Mouse (Mus musculus): ENCODE measurements around the gene Tspan13.

The Tspan13 gene

DNA sequence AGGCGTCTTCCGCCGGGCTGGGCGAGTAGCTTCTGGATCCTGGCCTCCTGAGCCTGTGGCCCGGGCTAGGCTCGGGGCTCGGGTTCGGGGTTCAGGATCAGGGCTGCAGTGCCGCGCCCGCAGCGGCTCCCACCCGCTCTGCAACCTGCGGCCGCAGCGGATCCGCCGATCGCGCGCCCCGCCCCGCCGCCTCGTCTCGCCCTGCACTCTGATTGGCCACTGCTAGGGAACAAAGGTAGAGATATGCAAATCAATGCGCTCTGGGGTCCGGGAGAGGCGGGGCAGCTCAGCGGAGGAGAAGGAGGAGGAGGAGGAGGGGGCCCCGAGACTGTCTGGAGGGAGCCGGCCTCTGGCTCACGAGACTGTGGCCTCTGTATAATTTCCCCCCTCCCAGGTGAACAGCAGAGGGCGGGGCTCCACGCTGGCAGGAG, at the start of gene Tspan13:
Gene Tspan13 (minus strand): TSS at position 153 of the 431 bp plus-strand sequence.
- DNase-seq: peak; percentile 91

DNA sequence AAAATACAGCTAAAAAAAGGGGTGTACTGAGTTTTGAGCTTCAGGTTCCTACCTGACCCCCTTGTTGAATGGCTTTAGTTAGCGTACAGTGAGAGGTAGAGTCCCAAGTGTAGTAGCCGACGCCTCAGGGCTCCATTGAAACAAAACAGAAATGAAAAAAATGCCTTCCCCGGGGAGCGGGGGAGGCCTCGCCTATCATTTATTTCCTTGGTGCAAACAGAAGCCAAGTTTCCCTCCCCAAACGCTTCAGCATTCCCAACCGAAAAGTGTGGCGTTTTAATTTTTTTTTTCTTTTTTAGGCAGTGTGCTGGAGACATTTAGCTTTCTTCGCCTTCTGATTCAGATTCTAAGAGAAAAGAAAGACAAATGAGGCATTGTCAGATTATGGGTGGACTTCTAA, 49.7 kb upstream of the Tspan13 start:
- no peak for DNase-seq

DNA sequence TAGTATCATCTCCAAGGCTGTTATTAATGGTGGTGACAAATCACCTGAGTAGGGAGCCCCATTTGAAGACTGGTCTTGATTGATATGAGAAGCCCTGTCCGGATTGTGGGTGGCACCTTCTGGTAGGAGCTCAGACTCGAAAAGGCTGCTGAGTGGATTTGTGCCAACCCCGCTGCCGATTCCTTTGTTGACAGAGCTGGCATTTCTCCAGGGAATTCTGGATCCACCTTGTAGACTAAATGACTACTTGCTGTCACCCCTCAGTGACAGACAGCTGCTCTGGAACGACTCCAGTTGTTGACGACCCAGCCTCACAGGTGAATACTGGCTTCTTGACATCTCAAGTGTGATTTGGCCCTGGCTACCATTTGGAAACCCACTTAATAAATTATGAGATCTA, 46.9 kb upstream of the Tspan13 start:
- DNase-seq: no peak

DNA sequence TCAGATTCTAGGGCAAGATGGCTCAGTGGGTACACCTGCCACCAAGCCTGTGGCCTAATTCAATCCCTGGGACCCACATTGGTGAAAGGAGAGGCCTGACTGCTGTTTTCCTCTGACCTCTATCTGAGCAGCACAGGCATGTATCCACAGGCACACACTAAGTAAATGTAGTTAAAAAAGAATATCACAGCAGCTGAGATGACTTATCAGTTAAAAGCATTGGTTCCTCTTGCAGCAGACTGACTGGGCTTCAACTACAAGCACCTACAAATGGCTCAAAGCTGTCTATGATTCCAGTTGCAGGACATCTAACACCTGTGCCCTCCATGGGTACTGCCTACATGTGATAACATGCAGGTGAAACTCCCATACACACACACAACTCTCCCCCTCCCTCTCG, 46.5 kb upstream of the Tspan13 start:
- DNase-seq: no peak

DNA sequence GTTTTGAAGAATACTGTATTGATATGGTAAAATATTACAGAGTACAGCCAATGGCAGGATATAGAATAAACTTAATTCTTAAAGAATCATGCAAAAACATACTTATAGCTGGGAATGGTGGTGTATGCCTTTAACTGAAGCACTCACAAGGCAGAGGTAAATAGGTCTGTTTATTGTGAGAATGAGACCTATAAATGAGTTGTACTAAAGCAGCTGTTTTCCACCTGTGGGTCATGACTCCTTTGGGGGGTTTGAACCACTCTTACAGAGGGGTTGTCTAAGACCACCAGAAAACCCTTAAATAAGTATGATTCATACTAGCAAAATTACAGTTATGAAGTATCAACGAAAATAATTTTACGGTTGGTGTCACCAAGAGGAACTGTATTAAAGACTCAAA, 43.1 kb upstream of the Tspan13 start:
- no peak for DNase-seq

DNA sequence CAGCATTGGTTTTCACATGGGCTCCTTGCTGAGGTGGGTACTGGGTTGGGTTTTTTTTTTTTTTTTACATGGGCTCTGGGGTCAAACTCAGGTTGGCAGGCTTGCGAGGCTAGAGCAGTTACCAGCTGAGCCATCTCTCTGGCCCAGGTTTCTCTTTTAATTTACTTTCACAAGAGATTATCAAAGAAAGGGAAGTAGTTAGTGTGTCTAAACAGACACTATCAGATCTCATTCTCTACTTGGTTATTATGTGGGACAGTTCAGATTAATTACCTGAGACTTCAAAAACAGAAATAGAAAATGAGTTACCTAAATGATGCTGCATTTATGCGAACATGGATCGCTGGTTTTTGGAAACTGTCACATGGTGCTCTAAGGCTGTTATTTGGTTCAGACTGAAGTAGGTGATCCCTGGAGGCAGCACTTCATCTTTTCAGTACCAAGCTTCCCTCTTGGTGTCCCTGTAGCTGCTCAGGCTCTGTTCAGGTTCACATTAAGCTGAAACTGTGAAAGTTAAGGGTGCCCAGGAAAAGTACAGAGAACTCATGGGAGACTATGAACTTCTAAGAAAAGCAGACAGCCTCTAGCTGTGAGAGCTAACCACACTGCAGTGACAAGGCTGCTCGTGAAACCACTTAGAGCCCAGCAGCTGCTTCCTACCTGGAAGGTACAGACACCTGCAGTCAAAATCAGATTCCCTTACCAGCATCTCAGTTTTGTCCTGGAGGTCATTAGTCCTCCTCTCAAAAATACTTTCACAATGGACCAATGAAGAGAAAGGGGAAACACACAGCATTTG, 36.0 kb upstream of the Tspan13 start:
- DNase-seq: no peak

DNA sequence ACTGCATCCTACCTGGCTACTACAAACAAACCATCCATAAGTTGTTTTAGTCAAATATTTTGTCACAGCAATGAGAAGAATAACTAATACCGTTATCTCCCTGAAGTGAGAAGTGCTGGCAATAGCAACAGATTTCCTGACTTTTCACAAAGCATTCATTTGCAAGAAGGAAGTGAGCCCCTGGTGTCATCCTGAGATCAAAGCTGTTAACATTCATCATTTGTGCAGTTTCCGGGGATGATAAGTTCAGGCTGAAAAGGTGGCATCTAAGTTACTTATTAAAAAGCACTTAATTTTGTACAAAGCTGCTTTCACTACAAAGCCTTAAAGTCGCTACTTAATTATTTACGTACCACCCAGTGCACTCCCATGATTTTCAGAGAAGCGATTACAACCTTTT, 30.6 kb upstream of the Tspan13 start:
- no peak for DNase-seq

DNA sequence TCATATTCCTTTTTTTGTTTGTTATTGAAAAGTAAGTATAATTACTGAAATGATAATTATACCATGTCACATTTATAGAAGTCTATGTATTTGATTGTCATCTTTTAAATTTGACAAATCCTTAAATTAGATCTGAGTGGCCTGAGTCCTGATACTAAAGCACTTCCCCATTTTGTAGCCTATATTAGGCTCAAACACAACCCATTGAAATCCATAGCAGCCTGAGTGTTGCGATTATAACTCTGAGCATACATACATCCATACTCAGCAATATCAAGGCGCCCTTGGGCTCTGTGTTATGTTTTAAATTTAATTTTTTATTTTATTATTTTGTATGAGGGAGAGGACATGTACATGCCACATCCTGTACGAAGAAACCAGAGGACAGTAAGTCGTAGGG, 27.9 kb upstream of the Tspan13 start:
- DNase-seq: no peak

DNA sequence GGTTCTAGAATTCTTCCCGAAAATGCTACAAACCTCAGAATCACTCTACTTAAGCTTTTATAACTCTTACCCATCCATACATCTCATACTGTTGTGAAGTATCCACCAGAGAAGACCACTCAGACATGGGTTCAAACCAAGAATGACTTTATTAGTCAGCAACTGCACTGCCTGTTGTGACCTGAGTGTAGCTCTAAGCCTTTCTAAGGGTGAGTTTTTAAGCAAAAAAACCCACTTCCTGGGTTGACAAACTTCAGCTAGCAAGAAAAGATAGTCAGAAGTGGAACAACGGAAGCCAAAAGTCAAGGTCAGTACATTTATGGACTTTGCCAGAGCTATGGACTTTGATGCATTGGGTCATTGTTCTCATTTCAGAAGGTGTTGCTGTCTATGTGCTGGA, 25.2 kb upstream of the Tspan13 start:
- no peak for DNase-seq

DNA sequence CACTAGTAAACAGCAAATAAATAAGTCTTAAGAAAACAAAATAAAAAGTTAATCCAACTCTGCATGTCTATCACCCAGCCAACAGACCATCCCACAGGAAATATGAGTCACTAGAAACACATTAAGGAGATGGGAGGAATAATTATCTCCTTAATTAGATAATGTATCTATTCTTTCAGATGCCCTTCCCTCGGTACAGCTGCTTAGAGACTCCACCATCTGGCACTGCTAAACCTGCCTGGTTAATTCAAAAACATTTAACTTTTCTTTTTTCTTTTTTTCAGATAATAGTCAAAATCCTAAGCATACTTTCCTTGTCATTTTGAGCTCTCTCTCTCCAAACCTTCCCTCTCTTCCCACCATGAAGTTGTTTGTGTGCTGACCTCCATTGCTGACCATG, 23.6 kb upstream of the Tspan13 start:
- DNase-seq: peak; percentile 61

DNA sequence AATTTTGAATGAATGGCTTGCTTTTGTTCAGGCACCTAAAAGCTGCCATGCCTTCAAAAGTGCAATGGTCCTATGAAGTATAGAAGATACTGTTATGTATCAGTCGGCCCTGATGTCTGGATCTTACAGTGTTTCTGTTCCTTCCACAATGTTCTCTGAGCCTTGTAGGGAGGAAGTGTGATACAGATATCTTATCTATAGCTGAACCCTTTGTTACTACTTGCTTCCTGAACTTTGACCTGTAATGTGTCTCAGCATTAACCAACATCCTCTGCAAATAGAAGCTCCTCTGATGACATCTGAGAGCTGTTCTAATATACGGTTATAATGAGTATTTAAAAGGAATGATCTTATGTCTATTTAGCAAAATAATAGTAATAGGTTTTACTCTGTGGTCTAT, 15.4 kb upstream of the Tspan13 start:
- DNase-seq: no peak

DNA sequence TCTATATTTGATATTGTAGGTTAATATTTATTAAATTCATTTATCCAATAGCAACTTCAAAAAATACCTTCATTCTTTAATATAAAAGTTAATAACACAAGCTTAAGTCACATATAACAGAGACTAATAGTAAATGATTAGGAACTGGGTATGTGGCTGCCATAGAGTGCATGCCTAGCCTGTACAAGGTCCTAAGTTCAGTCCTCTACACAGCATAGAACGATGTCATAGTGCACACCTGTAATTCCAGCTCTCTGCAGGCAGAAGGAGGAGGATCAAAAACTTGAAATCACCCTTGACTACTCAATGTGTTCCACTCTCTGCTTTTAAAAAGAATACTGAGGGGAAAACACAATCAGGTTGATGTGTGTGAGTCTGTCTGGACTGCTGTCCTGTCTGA, 8.0 kb upstream of the Tspan13 start:
- no peak for DNase-seq

DNA sequence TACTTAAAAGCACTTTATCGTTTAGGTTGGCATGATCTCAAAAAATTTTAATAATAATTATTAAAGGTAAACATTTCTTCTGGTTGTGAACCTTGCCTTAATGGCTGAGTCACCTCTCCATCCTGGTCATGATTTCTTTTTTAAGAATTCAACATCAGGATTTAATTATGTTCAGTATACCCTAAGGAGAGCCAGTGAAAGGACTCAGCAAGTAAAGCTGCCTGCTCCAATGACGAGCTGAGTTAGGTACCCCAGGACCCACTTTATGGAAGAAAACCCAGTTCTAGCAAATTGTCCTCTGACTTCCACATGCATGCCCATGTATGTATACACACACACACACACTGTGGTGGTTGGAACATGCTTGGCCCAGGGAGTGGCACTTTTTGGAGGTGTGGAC, 5.3 kb upstream of the Tspan13 start:
- DNase-seq: no peak

DNA sequence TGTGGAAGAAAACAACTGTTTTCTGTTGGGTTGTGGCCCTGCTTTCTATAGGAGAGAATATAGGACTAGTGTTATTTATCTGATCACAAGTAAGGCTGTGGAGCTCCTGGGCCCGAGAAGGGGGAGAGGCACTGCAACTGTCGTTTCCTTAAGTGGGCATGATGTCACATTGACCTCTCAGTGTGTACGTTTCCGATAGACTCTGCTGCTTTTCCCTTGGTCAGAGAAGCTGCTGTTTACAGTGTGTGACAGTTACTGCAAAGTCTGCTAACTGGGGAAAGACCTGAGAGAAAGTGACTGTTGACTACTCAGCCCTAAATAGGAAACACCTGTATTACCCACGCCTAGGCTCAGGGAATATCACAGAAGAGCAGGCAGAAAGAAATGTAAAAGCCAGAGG, 3.9 kb upstream of the Tspan13 start:
- DNase-seq: no peak

DNA sequence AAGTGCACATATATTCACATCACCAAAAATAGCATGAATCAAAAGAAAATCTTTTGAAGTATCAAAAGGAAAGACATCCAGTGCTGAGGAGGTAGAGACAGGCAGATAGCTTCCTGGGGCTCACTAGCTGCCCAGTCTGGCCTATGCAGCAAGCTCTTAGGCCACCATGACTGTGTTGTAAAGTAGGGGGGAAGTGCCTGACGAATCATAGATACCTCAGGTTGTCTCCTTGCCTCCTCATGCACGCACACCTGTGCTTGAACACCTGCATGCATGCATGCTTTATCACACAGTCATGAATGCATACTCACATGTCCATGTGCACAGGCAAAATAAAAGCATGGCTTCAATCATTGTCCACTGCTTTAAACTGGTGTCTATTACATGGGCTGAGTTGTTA, 2.4 kb upstream of the Tspan13 start:
- DNase-seq: no peak

DNA sequence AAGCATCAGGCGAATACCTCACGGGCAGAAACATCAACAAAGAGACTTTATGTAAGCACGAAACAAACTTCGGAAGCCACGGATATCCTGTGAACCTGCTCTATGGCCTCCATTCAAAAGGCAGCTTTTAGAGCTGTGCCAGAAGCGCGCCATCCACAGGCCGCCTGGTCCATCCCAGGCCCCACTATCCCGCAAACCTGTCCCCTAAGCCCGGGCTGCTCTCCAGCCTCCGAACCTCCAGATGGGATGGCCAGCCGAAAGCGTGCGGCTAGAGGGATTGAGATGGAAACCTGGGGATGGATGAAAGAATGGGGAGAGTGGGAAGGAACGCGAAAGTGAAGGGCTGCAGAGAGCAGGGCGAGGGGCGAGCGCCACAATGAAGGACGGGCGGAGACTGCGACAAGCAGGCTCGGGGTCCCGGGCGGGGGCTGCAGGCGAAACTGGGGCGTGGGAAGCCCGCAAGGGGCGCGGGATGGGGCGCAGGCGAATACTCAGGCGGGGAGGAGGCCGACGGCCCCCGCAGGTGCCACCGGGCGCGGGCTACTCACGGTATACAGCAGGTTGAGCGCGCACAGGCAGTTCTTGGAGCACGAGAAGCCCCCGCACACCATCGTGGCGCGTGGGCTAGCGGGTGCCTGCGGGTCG, 475 bp downstream of the Tspan13 start:
- DNase-seq: no peak

DNA sequence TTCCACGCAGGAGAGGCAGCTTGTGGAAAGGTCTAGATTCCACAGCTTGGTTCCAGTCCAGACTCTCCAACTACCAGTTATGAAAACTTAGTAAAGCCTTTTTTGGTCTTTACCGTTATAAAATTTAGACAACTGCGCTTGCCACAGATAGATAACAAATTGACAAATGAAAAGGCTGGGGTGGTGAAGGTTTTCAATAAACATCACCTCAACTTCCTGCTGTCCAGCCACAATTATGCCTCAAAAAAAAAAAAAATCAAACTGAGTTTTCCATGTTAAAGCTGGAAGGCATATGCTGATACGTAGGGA, 1.1 kb downstream of the Tspan13 start:
- DNase-seq: no peak

DNA sequence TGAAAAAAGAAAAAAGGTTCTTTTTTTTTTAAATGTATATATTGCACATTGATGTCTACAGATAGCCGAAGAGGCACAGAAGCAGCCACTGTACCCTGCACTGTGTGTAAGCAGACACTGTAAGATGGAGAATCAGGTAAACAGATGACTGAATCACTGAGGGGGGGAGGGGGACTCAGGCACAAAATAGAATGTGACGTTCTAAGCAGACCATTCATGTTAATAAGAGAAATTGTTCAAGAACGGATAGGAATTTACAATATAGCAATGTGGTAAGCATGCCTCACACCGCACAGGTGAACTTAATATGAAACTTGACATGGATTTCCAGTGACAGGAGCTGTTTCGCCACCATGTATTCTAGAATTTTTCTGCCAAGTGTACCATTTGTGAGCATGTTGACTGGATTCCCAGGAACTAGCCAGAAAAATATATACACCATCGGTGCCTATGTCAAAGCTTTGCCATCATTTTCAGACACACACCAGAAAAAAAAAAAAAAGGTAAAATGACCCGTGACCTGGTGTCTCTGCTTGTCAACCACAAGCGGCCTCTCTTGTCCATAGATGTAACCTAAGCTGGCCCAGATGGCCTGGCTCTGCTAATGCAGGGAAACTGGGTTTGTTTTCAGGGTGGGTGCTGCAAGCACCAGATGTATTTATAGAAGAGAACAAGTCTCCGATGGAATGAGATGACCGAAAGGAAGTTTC, 1.6 kb downstream of the Tspan13 start:
- DNase-seq: no peak

DNA sequence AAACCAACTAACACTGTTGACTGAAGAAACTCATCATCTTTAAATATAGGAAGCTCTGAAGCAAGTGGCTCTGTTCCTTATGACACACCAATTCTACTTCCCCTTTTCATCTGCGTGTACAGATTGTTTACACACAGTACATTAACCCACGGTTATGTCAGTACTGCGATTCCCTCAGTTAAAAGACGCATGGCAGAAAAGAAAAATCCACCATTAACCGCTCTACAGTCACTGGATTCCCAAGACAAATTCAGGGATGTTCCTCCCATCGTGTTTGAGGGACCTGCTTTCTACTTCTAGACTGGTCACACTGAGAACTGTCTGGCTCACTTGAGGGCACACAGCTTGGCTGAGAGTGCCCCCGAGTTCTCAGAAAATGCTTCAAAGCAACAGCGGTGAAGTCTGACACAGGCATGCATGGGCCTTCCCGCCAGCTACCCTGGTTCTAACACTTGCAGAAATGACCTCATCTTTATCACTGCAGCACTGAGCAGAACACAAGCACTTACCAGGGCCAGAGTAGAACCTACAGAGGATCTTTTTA, 2.7 kb downstream of the Tspan13 start:
- DNase-seq: no peak

DNA sequence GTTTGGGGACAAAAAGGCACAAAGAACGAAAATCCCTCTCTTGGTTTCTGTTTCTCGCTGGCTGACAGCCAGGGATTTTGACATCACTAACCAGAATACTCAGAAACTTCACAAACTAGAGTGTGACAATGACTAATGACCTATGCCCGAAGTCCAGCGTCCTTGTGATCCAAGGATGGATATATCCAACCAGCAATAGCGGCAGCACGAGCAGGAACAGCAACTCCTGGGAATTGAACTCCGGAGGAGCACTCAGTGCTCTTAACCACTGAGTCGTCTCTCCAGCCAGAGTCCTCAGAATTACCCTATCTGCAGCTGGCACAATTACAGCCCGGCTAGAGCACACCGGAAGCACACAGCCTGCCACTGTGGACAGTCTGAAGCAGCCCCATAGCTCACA, 5.5 kb downstream of the Tspan13 start:
- no peak for DNase-seq

DNA sequence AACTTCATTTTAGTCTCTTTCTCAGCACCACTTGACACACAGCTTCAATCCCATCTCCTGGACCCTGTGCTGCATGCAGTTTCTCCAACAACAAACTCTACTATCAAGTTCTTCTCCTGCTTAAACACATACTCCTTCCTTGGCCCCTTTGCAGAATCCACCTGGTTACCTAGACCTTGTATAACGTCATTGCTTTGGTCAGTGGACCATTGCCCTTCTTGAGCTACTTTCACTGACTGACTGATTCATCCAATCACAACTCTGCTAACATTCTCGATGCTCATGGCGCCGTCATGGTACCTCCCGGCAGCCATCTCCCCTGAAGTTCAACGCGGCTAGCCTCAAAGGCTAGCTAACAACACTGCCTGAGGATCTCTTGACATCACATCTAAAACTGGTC, 6.2 kb downstream of the Tspan13 start:
- no peak for DNase-seq

DNA sequence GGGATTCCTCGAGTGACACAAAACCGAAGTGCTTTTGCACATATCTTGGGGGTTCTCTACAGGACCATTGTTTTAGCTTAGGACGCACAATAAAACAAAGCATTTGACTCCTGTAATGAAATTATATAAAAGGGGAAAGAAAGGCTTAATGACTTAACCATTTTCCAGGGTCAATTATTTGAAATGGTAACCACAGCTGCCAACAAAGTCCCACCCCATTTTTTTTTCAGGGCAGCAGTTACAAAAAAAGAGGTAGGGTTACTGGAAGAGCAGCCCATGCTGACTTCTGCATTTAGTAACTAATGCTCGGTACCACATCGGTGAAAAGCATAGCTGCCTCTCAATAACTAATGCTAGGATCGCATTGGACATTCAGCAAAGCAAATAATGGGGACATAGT, 6.8 kb downstream of the Tspan13 start:
- no peak for DNase-seq

DNA sequence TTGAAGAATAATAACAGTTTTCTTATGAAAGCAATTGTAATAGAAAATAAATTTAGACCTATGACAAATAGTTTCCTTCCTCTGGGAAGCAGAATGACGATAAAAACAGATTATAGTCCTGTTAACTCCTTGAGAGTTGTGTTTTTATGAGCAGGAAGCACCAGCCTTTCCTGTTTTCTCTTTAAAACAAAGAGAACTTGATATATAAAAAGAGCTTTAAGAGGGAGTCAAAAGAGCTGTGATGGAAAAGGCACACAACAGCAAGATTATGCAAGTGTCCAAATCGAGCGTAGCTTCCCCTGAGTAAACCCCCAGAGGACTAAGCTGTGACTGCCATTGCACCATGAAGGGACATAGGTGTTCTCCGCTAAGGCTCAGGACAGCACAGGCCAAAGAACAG, 9.9 kb downstream of the Tspan13 start:
- no peak for DNase-seq

Measured in layer of hippocampus, adult 9-11 months (tissue).